Mouse (Mus musculus) brain, embryonic 14.5 days (tissue): ENCODE results near the gene Wdr77. TPM values are rescaled to one million over a fixed set of nuclear protein-coding genes. Genes with fewer than 3 reads are reported as not detected.
A peak's percentile ranks its signal among the peaks of the same experiment; 100 is the strongest.

ENCODE experiments used
- DNase-seq: peaks from one replicate; pipeline ENCODE4 v3.0.0-alpha.2; 2011; ENCODE audit warnings: low read depth
- CTCF ChIP-seq: fragments of 200-500 bp; IDR thresholded peaks from 2 replicates; pipeline ENCODE4 v1.5.1; 2012; ENCODE audit warnings: inconsistent platforms, mild to moderate bottlenecking, moderate library complexity, borderline replicate concordance; ENCODE audit not compliant: insufficient read depth, insufficient read length; ENCODE audit errors: extremely low read depth
- POLR2A ChIP-seq: fragments of 200-500 bp; IDR thresholded peaks from 2 replicates; pipeline ENCODE4 v1.6.1; 2012; ENCODE audit warnings: mild to moderate bottlenecking, inconsistent platforms, borderline replicate concordance; ENCODE audit not compliant: poor library complexity, insufficient read depth, insufficient read length, severe bottlenecking; ENCODE audit errors: extremely low read depth
- polyA plus RNA-seq: library from polyadenylated mRNA; depleted of rRNA; stranded (reverse); fragments of >200 nt; gene quantifications from 2 replicates; pipeline ENCODE4 v1.2.3, GENCODE M21; 2012

The Wdr77 gene
- polyA plus RNA-seq, 1 experiment: 79.6 TPM

GRCm38 (mm10) chr3:105927561-105928194, 31.5 kb upstream of the Wdr77 start:
- TF ChIP-seq CTCF (no peak), POLR2A (no peak)
- DNase-seq: no peak

- DNase-seq: no peak
- TF ChIP-seq POLR2A (no peak), CTCF (no peak)
Observed at GRCm38 (mm10) chr3:105928195-105928569, 31.0 kb upstream of the Wdr77 start.

GRCm38 (mm10) chr3:105928781-105929180, 30.4 kb upstream of the Wdr77 start:
- no peak for DNase-seq
- TF ChIP-seq CTCF (no peak), POLR2A (no peak)

GRCm38 (mm10) chr3:105929821-105930220, 29.3 kb upstream of the Wdr77 start:
- TF ChIP-seq POLR2A: no peak
- no peak for TF ChIP-seq CTCF
- DNase-seq: no peak

GRCm38 (mm10) chr3:105931095-105931494, 28.1 kb upstream of the Wdr77 start:
- TF ChIP-seq CTCF: no peak
- no peak for TF ChIP-seq POLR2A
- DNase-seq: no peak

- no peak for DNase-seq
- TF ChIP-seq POLR2A: no peak
- TF ChIP-seq CTCF: no peak
Observed at GRCm38 (mm10) chr3:105932240-105933071, 26.7 kb upstream of the Wdr77 start, which contains the start of gene I830077J02Rik. Gene I830077J02Rik (minus strand): TSS chr3:105932664.

GRCm38 (mm10) chr3:105933926-105934325, 25.2 kb upstream of the Wdr77 start:
- DNase-seq: no peak
- no peak for TF ChIP-seq POLR2A

GRCm38 (mm10) chr3:105935033-105935432, 24.1 kb upstream of the Wdr77 start:
- peak; percentile 34 for DNase-seq
- TF ChIP-seq POLR2A (no peak), CTCF (no peak)

GRCm38 (mm10) chr3:105936111-105936510, 23.1 kb upstream of the Wdr77 start:
- DNase-seq: no peak
- TF ChIP-seq POLR2A (no peak), CTCF (no peak)

- TF ChIP-seq CTCF (no peak), POLR2A (no peak)
Observed at GRCm38 (mm10) chr3:105951348-105951747, 7.8 kb upstream of the Wdr77 start.

GRCm38 (mm10) chr3:105957235-105957634, 1.9 kb upstream of the Wdr77 start:
- DNase-seq: no peak

More at GRCm38 (mm10) chr3:105951348-105951747, 7.8 kb upstream of the Wdr77 start:
- DNase-seq: no peak

GRCm38 (mm10) chr3:105958204-105958603, 965 bp upstream of the Wdr77 start:
- no peak for DNase-seq
- TF ChIP-seq CTCF (no peak), POLR2A (no peak)

More at GRCm38 (mm10) chr3:105957235-105957634, 1.9 kb upstream of the Wdr77 start:
- TF ChIP-seq POLR2A (no peak), CTCF (no peak)

GRCm38 (mm10) chr3:105959585-105959984, 416 bp downstream of the Wdr77 start:
- TF ChIP-seq POLR2A (no peak), CTCF (no peak)
- DNase-seq: peak; percentile 63

GRCm38 (mm10) chr3:105959999-105960398, 830 bp downstream of the Wdr77 start, which contains the start of gene Atp5f1:
Gene Atp5f1 (minus strand): TSS chr3:105960099.
- TF ChIP-seq POLR2A: no peak
- TF ChIP-seq CTCF: no peak
- peak; percentile 1 for DNase-seq

- DNase-seq: peak; percentile 17
- TF ChIP-seq POLR2A: no peak
- peak; percentile 15; the same call in 1 of the 2 replicates for TF ChIP-seq CTCF
Observed at GRCm38 (mm10) chr3:105960700-105961099, 1.5 kb downstream of the Wdr77 start.
